Mouse (Mus musculus): ENCODE measurements around the gene 3110009E18Rik. TPM values are rescaled to one million over a fixed set of nuclear protein-coding genes. Genes with fewer than 3 reads are reported as not detected.
A peak's percentile ranks its signal among the peaks of the same experiment; 100 is the strongest.

Gene 3110009E18Rik
- polyA plus RNA-seq, 1 experiment from 2014 or later = 5.1 TPM

- Histone ChIP-seq H3K4me2 (ENCODE audit: low read depth, low read length) (no peak overlapping the region), H3K27me3 (ENCODE audit: insufficient read depth, low read length) (no peaks in the 10 kb centered on the region), H3K36me3 (replicated peaks; ENCODE audit: insufficient read depth, low read length) (no peaks in the 10 kb centered on the region), H3K4me3 (ENCODE audit: low read depth, low read length) (no peak overlapping the region), H3K4me1 (ENCODE audit: insufficient read depth) (no peaks in the 10 kb centered on the region), H3K9me3 (ENCODE audit: low read length) (no peaks in the 10 kb centered on the region), H3K9ac (replicated peaks) (no peak overlapping the region), H3K27ac (ENCODE audit: low read depth) (no peak overlapping the region)
- no peak for ATAC-seq
- no peak for DNase-seq
- TF ChIP-seq EP300 (IDR thresholded peaks at IDR 0.05; ENCODE audit: low read depth) (no peak), CTCF (IDR thresholded peaks at IDR 0.05; ENCODE audit: low read depth) (peak; percentile 57)
Measured at GRCm38 (mm10) chr1:120146994-120147393, 26.0 kb downstream of the 3110009E18Rik start.

DNA sequence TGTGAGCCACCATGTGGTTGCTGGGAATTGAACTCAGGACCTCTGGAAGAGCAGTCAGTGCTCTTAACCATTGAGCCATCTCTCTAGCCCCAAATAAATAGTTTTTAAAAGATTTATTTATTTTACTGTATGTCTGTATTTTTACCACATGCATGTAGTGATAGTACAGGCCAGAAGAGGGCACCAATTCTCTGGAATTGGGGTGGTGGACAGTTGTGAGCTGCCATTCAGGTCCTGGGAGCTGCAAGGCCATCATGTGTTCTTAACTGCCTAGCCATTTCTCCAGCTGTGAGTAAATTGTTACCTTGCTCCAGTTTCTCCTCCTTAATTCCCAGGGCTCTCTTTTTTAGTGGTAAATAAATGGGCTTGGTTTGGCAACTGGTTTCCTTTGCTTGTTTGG lies 33.2 kb downstream of the 3110009E18Rik start:
- DNase-seq = no peak
- H3K4me2 ChIP-seq (ENCODE audit: low read depth, low read length) = no peak overlapping the region

GRCm38 (mm10) chr1:120155325-120155724 lies 34.3 kb downstream of the 3110009E18Rik start:
- TF ChIP-seq EP300 (IDR thresholded peaks at IDR 0.05; ENCODE audit: low read depth) (no peak), CTCF (IDR thresholded peaks at IDR 0.05; ENCODE audit: low read depth) (peak; percentile 77)
- Histone ChIP-seq H3K9ac (replicated peaks) (no peak overlapping the region), H3K27ac (ENCODE audit: low read depth) (no peak overlapping the region), H3K27me3 (ENCODE audit: insufficient read depth, low read length) (no peaks in the 10 kb centered on the region), H3K4me3 (ENCODE audit: low read depth, low read length) (no peak overlapping the region), H3K4me1 (ENCODE audit: insufficient read depth) (no peaks in the 10 kb centered on the region), H3K4me2 (ENCODE audit: low read depth, low read length) (no peak overlapping the region), H3K36me3 (replicated peaks; ENCODE audit: insufficient read depth, low read length) (no peaks in the 10 kb centered on the region), H3K9me3 (ENCODE audit: low read length) (no peaks in the 10 kb centered on the region)
- peak; percentile 24 for DNase-seq
- 17% methylated on average over 1 of the region's 1 CpGs for WGBS (ENCODE audit: insufficient replicate concordance)
- ATAC-seq = no peak

More for the DNA sequence above, 33.2 kb downstream of the 3110009E18Rik start:
- Histone ChIP-seq H3K27ac (ENCODE audit: low read depth) (no peak overlapping the region), H3K4me3 (ENCODE audit: low read depth, low read length) (no peak overlapping the region), H3K9me3 (ENCODE audit: low read length) (no peaks in the 10 kb centered on the region), H3K9ac (replicated peaks) (no peak overlapping the region), H3K4me1 (ENCODE audit: insufficient read depth) (no peaks in the 10 kb centered on the region), H3K36me3 (replicated peaks; ENCODE audit: insufficient read depth, low read length) (no peaks in the 10 kb centered on the region), H3K27me3 (ENCODE audit: insufficient read depth, low read length) (no peaks in the 10 kb centered on the region)
- no peak for TF ChIP-seq EP300 (IDR thresholded peaks at IDR 0.05; ENCODE audit: low read depth)
- TF ChIP-seq CTCF (IDR thresholded peaks at IDR 0.05; ENCODE audit: low read depth) = peak; percentile 66
- no peak for ATAC-seq

- 77% methylated on average over 9 of the region's 9 CpGs for WGBS (ENCODE audit: insufficient replicate concordance)
- Histone ChIP-seq H3K9me3 (ENCODE audit: low read length) (no peaks in the 10 kb centered on the region), H3K4me3 (ENCODE audit: low read depth, low read length) (no peak overlapping the region), H3K4me2 (ENCODE audit: low read depth, low read length) (no peak overlapping the region), H3K9ac (replicated peaks) (no peak overlapping the region), H3K27me3 (ENCODE audit: insufficient read depth, low read length) (no peaks in the 10 kb centered on the region), H3K4me1 (ENCODE audit: insufficient read depth) (no peaks in the 10 kb centered on the region), H3K27ac (ENCODE audit: low read depth) (no peak overlapping the region), H3K36me3 (replicated peaks; ENCODE audit: insufficient read depth, low read length) (no peaks in the 10 kb centered on the region)
- DNase-seq (no peak), ATAC-seq (no peak)
- no peak for TF ChIP-seq EP300 (IDR thresholded peaks at IDR 0.05; ENCODE audit: low read depth)
- no peak for TF ChIP-seq CTCF (IDR thresholded peaks at IDR 0.05; ENCODE audit: low read depth)
Measured at GRCm38 (mm10) chr1:120158474-120159127, 37.6 kb downstream of the 3110009E18Rik start.

GRCm38 (mm10) chr1:120161502-120161901 lies 40.5 kb downstream of the 3110009E18Rik start:
- TF ChIP-seq EP300 (IDR thresholded peaks at IDR 0.05; ENCODE audit: low read depth) = no peak
- TF ChIP-seq CTCF (IDR thresholded peaks at IDR 0.05; ENCODE audit: low read depth) = no peak
- no peak overlapping the region for H3K4me3 ChIP-seq (ENCODE audit: low read depth, low read length)
- H3K4me1 ChIP-seq (ENCODE audit: insufficient read depth) = no peaks in the 10 kb centered on the region
- no peak for ATAC-seq
- 84% methylated on average over 5 of the region's 5 CpGs for WGBS (ENCODE audit: insufficient replicate concordance)
- H3K9ac ChIP-seq (replicated peaks) = no peak overlapping the region
- no peaks in the 10 kb centered on the region for H3K36me3 ChIP-seq (replicated peaks; ENCODE audit: insufficient read depth, low read length)
- no peaks in the 10 kb centered on the region for H3K9me3 ChIP-seq (ENCODE audit: low read length)
- DNase-seq = no peak
- no peaks in the 10 kb centered on the region for H3K27me3 ChIP-seq (ENCODE audit: insufficient read depth, low read length)
- no peak overlapping the region for H3K4me2 ChIP-seq (ENCODE audit: low read depth, low read length)
- H3K27ac ChIP-seq (ENCODE audit: low read depth) = no peak overlapping the region

DNA sequence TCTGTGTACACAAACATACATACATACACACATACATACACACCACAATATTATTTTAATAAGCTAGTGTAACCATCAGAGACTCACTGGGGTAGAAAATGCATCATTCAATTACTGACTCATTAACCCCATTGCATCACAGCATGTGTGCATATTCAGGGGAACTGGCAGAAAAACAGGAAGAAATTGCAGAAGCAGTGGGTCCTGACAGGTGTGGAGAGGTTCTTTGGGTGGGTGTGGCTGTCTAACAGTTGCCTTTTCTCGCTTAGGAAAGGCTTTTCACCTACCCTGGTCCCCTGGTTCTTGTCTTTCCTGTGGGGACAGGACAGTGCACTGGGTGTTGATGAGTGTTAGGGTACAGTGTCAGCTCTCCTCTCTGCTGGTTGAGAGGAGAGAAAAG lies 41.6 kb downstream of the 3110009E18Rik start:
- H3K4me3 ChIP-seq (ENCODE audit: low read depth, low read length) = no peak overlapping the region
- ATAC-seq (peak; percentile 73), DNase-seq (no peak)
- no peaks in the 10 kb centered on the region for H3K9me3 ChIP-seq (ENCODE audit: low read length)
- H3K9ac ChIP-seq (replicated peaks) = no peak overlapping the region
- no peaks in the 10 kb centered on the region for H3K27me3 ChIP-seq (ENCODE audit: insufficient read depth, low read length)
- H3K4me2 ChIP-seq (ENCODE audit: low read depth, low read length) = no peak overlapping the region
- no peak overlapping the region for H3K27ac ChIP-seq (ENCODE audit: low read depth)
- no peaks in the 10 kb centered on the region for H3K4me1 ChIP-seq (ENCODE audit: insufficient read depth)
- TF ChIP-seq CTCF (IDR thresholded peaks at IDR 0.05; ENCODE audit: low read depth) = no peak
- no peak for TF ChIP-seq EP300 (IDR thresholded peaks at IDR 0.05; ENCODE audit: low read depth)
- 57% methylated on average over 1 of the region's 1 CpGs for WGBS (ENCODE audit: insufficient replicate concordance)
- no peaks in the 10 kb centered on the region for H3K36me3 ChIP-seq (replicated peaks; ENCODE audit: insufficient read depth, low read length)

DNA sequence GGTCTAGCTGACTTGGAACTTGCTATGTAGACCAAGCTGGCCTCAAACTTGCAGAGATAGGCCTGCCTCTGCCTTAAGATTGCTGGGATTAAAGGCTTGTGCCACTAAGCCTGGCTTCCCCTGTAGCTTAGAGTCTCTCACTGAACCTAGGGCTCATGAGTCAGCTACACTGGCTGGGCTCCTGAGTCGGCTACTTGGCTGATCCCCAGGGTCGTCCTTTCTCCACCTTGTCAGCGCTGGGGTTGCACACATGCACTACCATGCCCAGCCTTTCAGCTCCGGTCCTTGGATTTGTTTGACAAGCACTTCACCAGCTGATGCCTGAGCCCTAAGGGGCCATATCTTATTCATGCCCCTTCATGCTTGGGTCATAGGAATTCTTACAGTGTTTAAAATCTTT lies 47.0 kb downstream of the 3110009E18Rik start:
- no peak for DNase-seq

More for the DNA sequence above, 47.0 kb downstream of the 3110009E18Rik start:
- Histone ChIP-seq H3K9me3 (ENCODE audit: low read length) (no peaks in the 10 kb centered on the region), H3K4me3 (ENCODE audit: low read depth, low read length) (no peak overlapping the region), H3K27ac (ENCODE audit: low read depth) (no peak overlapping the region), H3K4me2 (ENCODE audit: low read depth, low read length) (no peak overlapping the region), H3K4me1 (ENCODE audit: insufficient read depth) (no peaks in the 10 kb centered on the region), H3K36me3 (replicated peaks; ENCODE audit: insufficient read depth, low read length) (no peaks in the 10 kb centered on the region), H3K9ac (replicated peaks) (no peak overlapping the region), H3K27me3 (ENCODE audit: insufficient read depth, low read length) (no peaks in the 10 kb centered on the region)
- ATAC-seq = no peak
- TF ChIP-seq CTCF (IDR thresholded peaks at IDR 0.05; ENCODE audit: low read depth) (no peak), EP300 (IDR thresholded peaks at IDR 0.05; ENCODE audit: low read depth) (no peak)
- WGBS (ENCODE audit: insufficient replicate concordance) = 66% methylated on average over 4 of the region's 4 CpGs
